Mouse (Mus musculus): ENCODE data around the gene Zmynd10.
"Not testable (repeated sequence)": the region's sequence is repeated elsewhere in the genome, so short reads cannot be mapped to it uniquely, and the experiment has no call there.

Gene Zmynd10

GRCm38 (mm10) chr9:107555701-107556100 is 8.6 kb downstream of the Zmynd10 start:
- no peak for DNase-seq (ENCODE audit: low spot score in 2 of 2)

- DNase-seq (ENCODE audit: low spot score in 2 of 2), result no peak
Measured at GRCm38 (mm10) chr9:107556346-107556745, 9.2 kb downstream of the Zmynd10 start.

DNA sequence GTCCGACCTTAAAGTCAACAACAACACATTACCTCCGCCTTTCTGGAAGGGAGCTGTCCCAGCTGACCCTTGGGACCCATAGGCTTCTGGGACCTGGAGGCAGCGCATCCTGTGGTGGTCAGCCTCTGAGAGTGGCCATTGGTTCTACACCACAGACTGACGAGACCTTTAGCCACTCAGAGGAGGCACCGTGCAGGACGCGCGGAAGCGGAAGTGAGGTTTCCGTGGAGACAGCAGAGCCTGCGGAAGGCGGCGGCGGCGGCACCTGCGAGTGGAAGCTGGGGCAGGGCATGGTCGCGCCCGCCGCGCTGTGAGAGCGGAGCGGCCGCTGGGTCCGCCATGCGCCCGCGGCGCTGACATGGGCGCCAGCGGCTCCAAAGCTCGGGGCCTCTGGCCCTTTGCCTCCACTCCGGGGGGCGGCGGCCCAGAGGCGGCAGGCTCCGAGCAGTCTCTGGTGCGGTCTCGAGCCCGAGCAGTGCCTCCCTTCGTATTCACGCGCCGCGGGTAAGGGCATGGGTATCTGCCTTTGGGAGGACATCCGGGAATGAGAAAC is 16.0 kb downstream of the Zmynd10 start, which contains the start of gene Tusc2:
Gene Tusc2, plus strand, starts transcription at position 227 of the 553 bp plus-strand sequence.
- peak; percentile 91 to 93 for DNase-seq (ENCODE audit: low spot score in 2 of 2)

DNA sequence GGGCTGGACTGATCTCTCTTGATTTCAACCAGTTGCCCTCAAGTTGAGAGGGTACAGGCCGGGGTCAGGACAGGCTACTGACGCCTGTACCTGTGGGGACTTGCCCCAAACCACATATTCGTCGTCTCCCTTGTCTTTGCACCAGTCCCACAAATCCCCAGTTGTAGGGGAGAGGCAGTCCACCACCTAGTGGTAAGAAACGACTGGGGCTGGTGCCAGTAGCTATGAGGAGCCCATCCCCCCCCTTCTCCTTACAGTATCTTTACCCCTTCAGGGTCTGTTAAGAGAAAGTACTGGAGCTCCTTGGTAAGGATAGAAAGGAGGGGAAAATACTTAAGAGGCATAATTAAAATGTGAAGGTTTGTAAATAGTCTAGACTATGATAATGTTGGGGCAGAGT is 18.5 kb downstream of the Zmynd10 start:
- DNase-seq (ENCODE audit: low spot score in 2 of 2), result not testable (repeated sequence)

GRCm38 (mm10) chr9:107566041-107566709 is 19.1 kb downstream of the Zmynd10 start:
- DNase-seq (ENCODE audit: low spot score in 2 of 2), result peak in 1 of 2 experiments; percentile 67

- no peak for DNase-seq (ENCODE audit: low spot score in 2 of 2)
Measured at GRCm38 (mm10) chr9:107566855-107567254, 19.8 kb downstream of the Zmynd10 start.

DNA sequence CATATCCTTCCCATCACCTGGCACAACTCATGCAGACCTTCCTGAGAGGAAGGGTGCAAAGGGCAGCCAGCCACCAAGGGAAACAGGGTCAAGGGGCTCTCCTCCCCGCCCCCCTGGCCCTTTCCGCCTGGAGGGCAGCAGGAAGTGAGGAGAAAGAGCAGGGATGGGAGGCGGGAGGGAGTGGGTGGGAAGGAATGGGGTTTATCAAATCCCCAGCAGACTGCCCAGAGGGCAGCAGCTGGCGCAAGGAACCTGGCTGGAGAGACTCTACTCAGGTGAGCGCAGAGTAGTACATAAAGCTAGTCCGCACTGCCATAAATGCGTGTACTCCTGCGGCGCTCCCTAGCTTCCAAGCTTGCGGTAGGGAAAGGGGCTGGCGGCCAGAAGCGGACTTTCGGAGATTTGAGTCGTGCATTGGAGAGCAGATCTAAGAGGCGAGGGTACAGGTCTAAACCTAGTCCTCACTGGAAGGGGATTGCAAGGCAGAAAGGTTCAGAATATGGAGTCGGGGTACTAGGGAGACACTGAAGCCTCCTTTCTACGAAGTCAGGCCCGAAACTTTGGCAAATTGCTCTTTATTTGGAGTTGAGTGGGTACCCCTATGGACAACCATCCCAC is 20.7 kb downstream of the Zmynd10 start, which contains the start of gene Hyal2:
Gene Hyal2, plus strand, starts transcription at position 244 of the 618 bp plus-strand sequence.
- no peak for DNase-seq (ENCODE audit: low spot score in 2 of 2)

DNA sequence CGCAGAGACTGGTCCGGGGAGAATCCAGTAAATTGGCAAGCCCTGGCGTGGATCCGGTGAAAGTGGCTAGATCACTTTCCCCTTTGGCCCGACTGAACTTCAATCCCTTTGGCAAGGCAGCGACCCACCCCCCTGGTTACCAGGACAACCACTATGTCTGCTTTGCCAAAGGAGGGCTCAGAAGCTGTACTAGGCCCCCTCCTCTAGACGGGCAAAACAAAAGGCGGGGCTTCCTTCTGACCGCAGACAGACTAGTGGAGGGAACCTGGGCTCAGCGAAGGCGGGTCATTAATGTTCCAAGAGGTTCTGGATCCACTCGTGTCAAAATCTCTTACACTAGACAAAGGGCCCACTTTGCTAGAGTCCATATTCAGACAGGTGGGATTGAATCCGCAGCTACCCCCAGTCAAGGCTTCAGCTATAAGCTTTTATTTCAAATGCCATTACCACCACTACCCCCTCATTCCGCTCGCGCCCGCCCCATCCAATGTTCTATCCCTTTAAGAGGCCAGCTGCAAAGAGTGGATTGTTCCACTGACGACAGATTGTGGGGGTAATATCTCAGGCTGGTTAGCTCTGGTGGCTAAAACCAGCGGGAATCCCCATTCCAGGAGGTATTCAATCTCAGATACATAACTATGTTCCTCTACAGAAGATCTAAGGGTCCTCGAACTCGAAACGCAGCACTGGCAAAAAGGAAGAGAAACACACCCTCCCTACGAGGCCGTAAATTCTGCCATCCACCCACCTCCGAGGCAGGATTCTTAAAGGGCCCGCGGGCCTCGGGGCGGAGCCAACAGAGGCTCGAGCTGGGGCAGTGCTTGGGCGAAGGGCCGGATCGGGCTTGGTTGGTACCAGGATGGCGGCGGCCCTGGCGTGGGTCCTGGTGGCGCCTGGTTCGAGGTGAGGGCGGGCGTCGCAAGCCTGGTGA is 21.5 kb downstream of the Zmynd10 start:
- DNase-seq (ENCODE audit: low spot score in 2 of 2), result peak; percentile 77 to 82

- DNase-seq (ENCODE audit: low spot score in 2 of 2), result no peak
Measured at GRCm38 (mm10) chr9:107569270-107569669, 22.2 kb downstream of the Zmynd10 start.

DNA sequence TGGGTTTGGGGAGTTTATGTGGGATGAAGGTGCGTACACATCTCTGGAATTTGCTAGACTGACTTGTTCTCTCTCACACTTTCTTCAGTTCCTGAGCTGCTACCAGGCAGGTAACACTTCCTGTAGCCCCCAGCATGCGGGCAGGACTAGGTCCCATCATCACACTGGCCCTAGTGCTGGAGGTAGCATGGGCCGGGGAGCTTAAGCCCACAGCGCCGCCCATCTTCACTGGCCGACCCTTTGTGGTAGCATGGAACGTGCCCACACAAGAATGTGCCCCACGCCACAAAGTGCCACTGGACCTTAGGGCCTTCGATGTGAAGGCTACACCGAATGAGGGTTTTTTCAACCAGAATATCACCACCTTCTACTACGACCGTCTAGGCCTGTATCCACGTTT is 22.9 kb downstream of the Zmynd10 start:
- DNase-seq (ENCODE audit: low spot score in 2 of 2), result no peak

DNA sequence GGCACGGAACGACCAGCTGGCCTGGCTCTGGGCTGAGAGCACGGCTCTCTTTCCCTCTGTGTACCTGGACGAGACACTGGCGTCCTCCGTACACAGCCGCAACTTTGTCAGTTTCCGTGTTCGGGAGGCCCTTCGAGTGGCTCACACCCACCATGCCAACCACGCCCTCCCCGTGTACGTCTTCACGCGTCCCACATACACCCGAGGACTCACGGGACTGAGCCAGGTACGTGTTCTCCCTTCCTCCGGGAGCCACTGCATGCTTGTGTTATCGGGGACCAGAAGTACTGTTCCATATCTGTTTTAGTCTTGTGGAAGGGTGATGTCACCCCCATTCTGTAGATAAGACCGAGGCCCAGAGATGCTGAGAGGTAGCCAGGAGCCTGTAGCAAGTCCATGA is 23.7 kb downstream of the Zmynd10 start:
- no peak for DNase-seq (ENCODE audit: low spot score in 2 of 2)

GRCm38 (mm10) chr9:107571534-107572326 is 24.6 kb downstream of the Zmynd10 start:
- DNase-seq (ENCODE audit: low spot score in 2 of 2), result no peak

- DNase-seq (ENCODE audit: low spot score in 2 of 2), result no peak
Measured at GRCm38 (mm10) chr9:107572327-107572662, 25.2 kb downstream of the Zmynd10 start.

DNA sequence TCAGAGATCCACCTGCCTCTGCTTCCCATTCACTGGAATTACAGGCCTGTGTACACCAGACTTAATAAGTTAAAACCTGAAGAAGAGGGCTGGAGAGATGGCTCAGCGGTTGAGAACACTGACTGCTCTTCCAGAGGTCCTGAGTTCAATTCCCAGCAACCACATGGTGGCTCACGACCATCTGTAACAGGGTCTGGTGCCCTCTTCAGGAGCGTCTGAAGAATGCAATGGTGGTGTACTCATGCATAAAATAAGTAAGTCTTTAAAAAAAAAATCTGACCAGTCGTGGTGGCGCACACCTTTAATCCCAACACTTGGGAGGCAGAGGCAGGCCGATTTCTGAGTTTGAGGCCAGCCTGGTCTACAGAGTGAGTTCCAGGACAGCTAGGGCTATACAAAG is 26.7 kb downstream of the Zmynd10 start:
- not testable (repeated sequence) for DNase-seq (ENCODE audit: low spot score in 2 of 2)

DNA sequence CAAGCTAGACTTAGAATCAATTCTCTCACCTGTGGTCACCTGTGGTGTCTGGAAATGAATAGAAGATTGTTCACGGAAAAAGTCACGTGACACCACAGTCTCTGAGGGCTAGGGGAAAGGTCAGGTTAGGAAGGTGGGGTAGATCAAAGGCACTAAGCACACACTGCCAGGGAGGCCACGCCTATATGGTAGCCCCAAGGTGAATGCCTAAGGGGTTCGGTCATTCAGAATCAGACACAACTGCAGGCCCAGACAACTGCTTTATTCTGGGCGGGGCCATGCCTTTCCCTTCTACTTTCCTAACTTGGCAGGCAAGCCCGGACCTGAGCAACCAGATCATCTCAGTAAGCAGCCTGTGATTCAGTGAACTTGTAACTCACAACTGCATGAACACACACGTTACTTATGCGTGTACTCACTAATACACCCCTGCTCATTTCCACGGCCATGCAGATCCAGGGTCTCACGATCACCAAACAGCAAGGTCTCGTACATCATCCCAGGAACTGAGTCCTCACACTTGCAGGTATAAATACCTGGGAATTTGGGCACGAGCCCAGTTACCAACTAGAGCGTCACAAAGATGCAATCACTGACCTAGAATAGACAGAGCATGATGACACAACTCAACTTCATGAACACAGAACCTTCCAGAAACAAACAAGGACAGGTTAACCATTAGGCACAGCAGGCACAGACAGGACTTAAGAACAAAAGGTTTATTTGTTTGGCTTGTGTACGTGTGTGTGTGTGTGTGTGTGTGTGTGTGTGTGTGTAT is 28.7 kb downstream of the Zmynd10 start:
- no peak for DNase-seq (ENCODE audit: low spot score in 2 of 2)

DNA sequence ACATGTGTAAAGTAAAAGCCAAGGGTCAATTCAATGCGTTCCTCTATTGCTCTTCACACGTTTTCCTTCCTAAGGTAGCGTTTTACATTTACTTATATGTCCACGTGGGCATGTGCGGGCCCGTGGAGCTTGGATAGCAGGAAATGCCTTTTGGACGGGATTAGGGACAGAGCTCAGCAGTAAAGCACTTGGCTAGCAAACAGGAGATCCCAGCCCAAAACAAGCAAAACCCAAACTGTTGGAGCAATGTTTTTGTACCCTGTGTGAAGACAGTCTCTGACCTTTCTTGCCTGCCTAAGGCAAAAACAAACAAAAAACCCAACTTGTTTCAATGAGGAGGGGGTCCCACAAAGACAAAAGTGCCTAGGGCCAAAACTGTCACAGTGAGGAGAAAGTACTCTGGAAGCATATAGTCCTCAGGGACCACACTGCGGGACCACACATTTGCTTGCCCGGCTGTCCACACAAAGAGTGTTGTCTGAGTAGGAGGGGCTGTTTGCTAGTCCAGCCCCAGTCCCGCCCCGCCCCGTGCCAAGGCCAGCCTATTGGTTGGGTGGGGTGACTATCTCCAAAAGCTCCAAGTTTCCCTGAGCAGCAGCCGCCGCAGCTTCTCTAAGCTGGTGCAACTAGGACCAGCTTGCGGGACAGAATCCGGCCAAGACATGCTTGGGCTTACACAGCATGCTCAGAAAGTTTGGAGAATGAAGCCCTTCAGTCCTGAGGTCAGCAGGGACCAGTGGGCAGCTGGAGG is 29.4 kb downstream of the Zmynd10 start, which contains the start of gene Hyal1:
Gene Hyal1, plus strand, starts transcription at position 571 of the 751 bp plus-strand sequence.
- no peak for DNase-seq (ENCODE audit: low spot score in 2 of 2)

DNA sequence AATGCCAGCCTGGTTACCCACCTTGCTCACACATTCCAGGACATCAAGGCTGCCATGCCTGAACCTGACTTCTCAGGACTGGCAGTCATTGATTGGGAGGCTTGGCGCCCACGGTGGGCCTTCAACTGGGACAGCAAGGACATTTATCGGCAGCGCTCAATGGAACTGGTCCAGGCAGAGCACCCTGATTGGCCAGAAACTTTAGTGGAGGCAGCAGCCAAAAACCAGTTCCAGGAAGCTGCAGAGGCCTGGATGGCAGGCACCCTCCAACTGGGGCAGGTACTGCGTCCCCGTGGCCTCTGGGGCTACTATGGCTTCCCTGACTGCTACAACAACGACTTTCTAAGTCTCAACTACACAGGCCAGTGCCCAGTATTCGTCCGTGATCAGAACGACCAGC is 30.8 kb downstream of the Zmynd10 start:
- DNase-seq (ENCODE audit: low spot score in 2 of 2), result no peak

GRCm38 (mm10) chr9:107578587-107578986 is 31.5 kb downstream of the Zmynd10 start, which contains the start of gene Naa80:
Naa80 (plus strand) TSS chr9:107578887.
- DNase-seq (ENCODE audit: low spot score in 2 of 2), result no peak

Measured in frontal cortex, postnatal 10 days (tissue).